7 mouse cellular contexts compared by ENCODE assay signal in the genomic region with DNA sequence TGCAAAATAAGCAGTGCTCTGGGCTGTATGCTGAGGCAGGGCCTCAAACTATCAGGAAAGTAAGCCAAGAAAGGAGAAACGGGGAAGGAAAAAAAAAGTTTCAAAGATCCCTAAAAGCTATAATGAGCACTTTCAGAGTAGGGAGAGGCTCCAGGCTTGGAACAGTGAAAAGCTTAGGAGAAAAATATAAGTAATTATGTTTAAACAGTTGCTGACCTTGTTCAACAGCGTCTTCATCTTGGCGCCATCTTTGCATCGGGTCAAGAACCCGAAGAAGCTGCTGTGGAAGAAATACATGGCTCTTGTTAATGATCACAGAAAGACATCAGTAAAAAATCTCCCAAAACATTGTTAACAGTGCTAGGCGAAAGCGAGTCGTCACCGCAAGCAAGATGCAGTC. TPM values are rescaled to one million over a fixed set of nuclear protein-coding genes. Genes with fewer than 3 reads are reported as not detected.
DNase-seq lines count a peak whose midpoint lies in the region; ATAC-seq and TF ChIP-seq lines count a peak whose summit lies in the region.

No protein-coding gene starts in this region.

- under 1% methylated on average over 9 of the region's 9 CpGs for WGBS in lung, postnatal 0 days
- WGBS in embryonic facial prominence, embryonic 13.5 days = 2% methylated on average over 9 of the region's 9 CpGs
- 0% methylated on average over 5 of the region's 9 CpGs for WGBS in intestine, embryonic 15.5 days
- 0% methylated on average over 8 of the region's 9 CpGs for WGBS in midbrain, embryonic 16.5 days

- H3K9ac ChIP-seq in lung, postnatal 0 days (replicated peaks; ENCODE audit: low read depth) = peak overlapping the region; percentile 39
- H3K9ac ChIP-seq in embryonic facial prominence, embryonic 13.5 days = peak overlapping the region; percentile 70
- peak overlapping the region; percentile 30 for H3K9ac ChIP-seq in intestine, embryonic 15.5 days
- H3K9ac ChIP-seq in midbrain, embryonic 16.5 days (ENCODE audit: low read depth, low read length) = peak overlapping the region; percentile 46; the same call in 1 of the 2 replicates

- no peak for TF ChIP-seq CTCF in lung, postnatal 0 days (IDR thresholded peaks at IDR 0.05)

- no peaks in the 10 kb centered on the region for H3K9me3 ChIP-seq in lung, postnatal 0 days (ENCODE audit: low read length)
- no peaks in the 10 kb centered on the region for H3K9me3 ChIP-seq in embryonic facial prominence, embryonic 13.5 days
- H3K9me3 ChIP-seq in intestine, embryonic 15.5 days = no peaks in the 10 kb centered on the region
- H3K9me3 ChIP-seq in midbrain, embryonic 16.5 days (replicated peaks; ENCODE audit: control insufficient read depth, low read length, poor library complexity, severe bottlenecking) = no peaks in the 10 kb centered on the region

- H3K27me3 ChIP-seq in lung, postnatal 0 days (replicated peaks; ENCODE audit: insufficient read depth, low read length) = no peaks in the 10 kb centered on the region
- H3K27me3 ChIP-seq in embryonic facial prominence, embryonic 13.5 days = no peaks in the 10 kb centered on the region
- no peaks in the 10 kb centered on the region for H3K27me3 ChIP-seq in intestine, embryonic 15.5 days (replicated peaks)
- H3K27me3 ChIP-seq in midbrain, embryonic 16.5 days (ENCODE audit: control insufficient read depth, insufficient read depth, low read depth, low read length) = no peaks in the 10 kb centered on the region

- peak overlapping the region; percentile 78 for H3K27ac ChIP-seq in lung, postnatal 0 days (ENCODE audit: low read length)
- peak overlapping the region; percentile 77 for H3K27ac ChIP-seq in embryonic facial prominence, embryonic 13.5 days
- 0 out of 2 replicates have a peak overlapping the region, but pooled peaks have one; percentile 22 for H3K27ac ChIP-seq in intestine, embryonic 15.5 days
- H3K27ac ChIP-seq in midbrain, embryonic 16.5 days (ENCODE audit: low read length) = peak overlapping the region; percentile 67

- no peaks in the 10 kb centered on the region for H3K36me3 ChIP-seq in lung, postnatal 0 days (ENCODE audit: insufficient read depth, low read length)
- no peaks in the 10 kb centered on the region for H3K36me3 ChIP-seq in embryonic facial prominence, embryonic 13.5 days
- H3K36me3 ChIP-seq in intestine, embryonic 15.5 days = no peaks in the 10 kb centered on the region
- no peaks in the 10 kb centered on the region for H3K36me3 ChIP-seq in midbrain, embryonic 16.5 days (ENCODE audit: control insufficient read depth, insufficient read depth, low read length)

- TF ChIP-seq EP300 in lung, postnatal 0 days (IDR thresholded peaks at IDR 0.05) = no peak

- H3K4me3 ChIP-seq in lung, postnatal 0 days (ENCODE audit: low read depth, low read length) = peak overlapping the region; percentile 42
- H3K4me3 ChIP-seq in embryonic facial prominence, embryonic 13.5 days = peak overlapping the region; percentile 46
- peak overlapping the region; percentile 35 for H3K4me3 ChIP-seq in intestine, embryonic 15.5 days (replicated peaks)
- peak overlapping the region; percentile 42 for H3K4me3 ChIP-seq in midbrain, embryonic 16.5 days (ENCODE audit: low read depth, low read length)

- H3K4me1 ChIP-seq in lung, postnatal 0 days (ENCODE audit: insufficient read depth, low read depth, low read length) = no peaks in the 10 kb centered on the region
- H3K4me1 ChIP-seq in embryonic facial prominence, embryonic 13.5 days = no peaks in the 10 kb centered on the region
- H3K4me1 ChIP-seq in intestine, embryonic 15.5 days (replicated peaks) = no peaks in the 10 kb centered on the region
- H3K4me1 ChIP-seq in midbrain, embryonic 16.5 days (ENCODE audit: control insufficient read depth, insufficient read depth, low read length) = no peaks in the 10 kb centered on the region

- peak; percentile 4 for DNase-seq in lung, postnatal 0 days (ENCODE audit: low spot score)
- DNase-seq in lung, postnatal 36 days = no peak
- DNase-seq in retina, postnatal 1 day = no peak
- no peak for DNase-seq in right cerebral cortex, postnatal 14 days

- 0 out of 2 replicates have a peak, but pooled peaks have one; percentile 3 for ATAC-seq in lung, postnatal 0 days
- no peak for ATAC-seq in embryonic facial prominence, embryonic 13.5 days (ENCODE audit: insufficient number of reproducible peaks, insufficient read depth, low FRiP score, low TSS enrichment, low read depth)
- peak; percentile 36 for ATAC-seq in intestine, embryonic 15.5 days
- peak; percentile 42; the same call in 1 of the 2 replicates for ATAC-seq in midbrain, embryonic 16.5 days

- peak overlapping the region; percentile 34 for H3K4me2 ChIP-seq in lung, postnatal 0 days (replicated peaks; ENCODE audit: low read depth, low read length)
- peak overlapping the region; percentile 40 for H3K4me2 ChIP-seq in embryonic facial prominence, embryonic 13.5 days
- no peak overlapping the region for H3K4me2 ChIP-seq in intestine, embryonic 15.5 days (replicated peaks)
- peak overlapping the region; percentile 49 for H3K4me2 ChIP-seq in midbrain, embryonic 16.5 days (ENCODE audit: low read length)

RNA-seq across cellular contexts. Expression of gene Uty, which starts 0.6 kb away (rescaled TPM):
- polyA plus RNA-seq in lung, postnatal 0 days (2015; fragmentation: Nextera tagmentation; extraction: Ambion mirVana) = not detected in 2 replicates
- 17.0 and 17.4 TPM in 2 replicates for polyA plus RNA-seq in embryonic facial prominence, embryonic 13.5 days (2015; fragmentation: Nextera tagmentation; extraction: Ambion mirVana)
- polyA plus RNA-seq in intestine, embryonic 15.5 days (2015; fragmentation: Nextera tagmentation; extraction: Ambion mirVana) = 10.7 and 10.9 TPM in 2 replicates
- 5.9 and 11.9 TPM in 2 replicates for polyA plus RNA-seq in midbrain, embryonic 16.5 days (2015; fragmentation: Nextera tagmentation; extraction: Ambion mirVana)

RNA-seq across cellular contexts. Expression of gene Ddx3y, which starts 41.5 kb away (rescaled TPM):
- not detected in 2 replicates for polyA plus RNA-seq in lung, postnatal 0 days (2015; fragmentation: Nextera tagmentation; extraction: Ambion mirVana)
- 32.8 and 36.2 TPM in 2 replicates for polyA plus RNA-seq in embryonic facial prominence, embryonic 13.5 days (2015; fragmentation: Nextera tagmentation; extraction: Ambion mirVana)
- 21.0 and 24.6 TPM in 2 replicates for polyA plus RNA-seq in intestine, embryonic 15.5 days (2015; fragmentation: Nextera tagmentation; extraction: Ambion mirVana)
- 15.6 and 21.6 TPM in 2 replicates for polyA plus RNA-seq in midbrain, embryonic 16.5 days (2015; fragmentation: Nextera tagmentation; extraction: Ambion mirVana)

Comparison
In these comparisons a context has a peak if more than half of its experiments do, and no peak if none do; other contexts are left out.
1. H3K27ac ChIP-seq: peak in every context shown above with its lines; median percentile 78 in lung, postnatal 0 days; 77 in embryonic facial prominence, embryonic 13.5 days; 67 in midbrain, embryonic 16.5 days; 22 in intestine, embryonic 15.5 days.